Mouse (Mus musculus) neural tube, embryonic 12.5 days (tissue): ENCODE data around the gene Pvr. TPM values are rescaled to one million over a fixed set of nuclear protein-coding genes. Genes with fewer than 3 reads are reported as not detected.

Experiments used
- ATAC-seq: fragments of 200-750 bp; cut with Nextera tagmentation; 2 replicates; pipeline ENCODE4 v1.8.0; 2017; ENCODE audit warnings: low read depth, mild to moderate bottlenecking, moderate TSS enrichment, moderate library complexity; ENCODE audit not compliant: low FRiP score
- H3K27ac ChIP-seq: fragments of 300-500 bp; sonication (generic); 2 replicates; pipeline ENCODE4 v1.5.1; 2016
- H3K27me3 ChIP-seq: fragments of 300-500 bp; sonication (generic); replicated peaks from 2 replicates; pipeline ENCODE4 v1.6.1; 2016; ENCODE audit warnings: mild to moderate bottlenecking
- H3K36me3 ChIP-seq: fragments of 300-500 bp; sonication (generic); 2 replicates; pipeline ENCODE4 v1.6.1; 2016; ENCODE audit warnings: mild to moderate bottlenecking
- H3K4me1 ChIP-seq: fragments of 300-500 bp; sonication (generic); 2 replicates; pipeline ENCODE4 v1.6.1; 2016
- H3K4me2 ChIP-seq: fragments of 300-500 bp; sonication (generic); replicated peaks from 2 replicates; pipeline ENCODE4 v1.6.1; 2016; ENCODE audit warnings: mild to moderate bottlenecking
- H3K4me3 ChIP-seq: fragments of 300-500 bp; sonication (generic); 2 replicates; pipeline ENCODE4 v1.5.1; 2016
- H3K9ac ChIP-seq: fragments of 300-500 bp; sonication (generic); 2 replicates; pipeline ENCODE4 v1.6.1; 2016; ENCODE audit warnings: mild to moderate bottlenecking
- H3K9me3 ChIP-seq: fragments of 300-500 bp; sonication (generic); 2 replicates; pipeline ENCODE4 v1.6.1; 2016; ENCODE audit warnings: mild to moderate bottlenecking
- WGBS: fragments of 180-500 bp; shearing (Covaris S2); methylation state at CpG from one replicate; pipeline ENCODE4 v1.1.7; 2016; 5-methylcytosine and 5-hydroxymethylcytosine counted together
- polyA plus RNA-seq: library from polyadenylated mRNA; unstranded; fragments of >200 nt; fragmentation: Nextera tagmentation; extraction: Ambion mirVana; gene quantifications from 2 replicates; pipeline ENCODE4 v1.2.1, GENCODE M21; 2016

The Pvr gene
- polyA plus RNA-seq, 1 experiment from 2014 or later: 5.9 TPM

- no peaks in the 10 kb centered on the region for H3K36me3 ChIP-seq
- no peak overlapping the region for H3K4me3 ChIP-seq
- H3K9me3 ChIP-seq: no peaks in the 10 kb centered on the region
- no peak overlapping the region for H3K9ac ChIP-seq
- no peaks in the 10 kb centered on the region for H3K4me1 ChIP-seq
- no peak for ATAC-seq
- no peaks in the 10 kb centered on the region for H3K27me3 ChIP-seq
- H3K4me2 ChIP-seq: no peak overlapping the region
- WGBS: 81% methylated on average over 12 of the region's 12 CpGs
- H3K27ac ChIP-seq: no peak overlapping the region
Measured at GRCm38 (mm10) chr7:19948956-19949355, 28.0 kb upstream of the Pvr start.

GRCm38 (mm10) chr7:19945821-19946515 lies 25.0 kb upstream of the Pvr start:
- H3K27ac ChIP-seq: no peak overlapping the region
- no peak for ATAC-seq
- no peaks in the 10 kb centered on the region for H3K27me3 ChIP-seq
- no peak overlapping the region for H3K9ac ChIP-seq
- WGBS: 86% methylated on average over 13 of the region's 13 CpGs
- H3K9me3 ChIP-seq: no peaks in the 10 kb centered on the region
- H3K4me1 ChIP-seq: no peaks in the 10 kb centered on the region
- no peaks in the 10 kb centered on the region for H3K36me3 ChIP-seq
- no peak overlapping the region for H3K4me3 ChIP-seq
- H3K4me2 ChIP-seq: no peak overlapping the region

- Histone ChIP-seq H3K4me3 (no peak overlapping the region), H3K4me2 (no peak overlapping the region), H3K4me1 (no peaks in the 10 kb centered on the region), H3K27me3 (no peaks in the 10 kb centered on the region), H3K9me3 (no peaks in the 10 kb centered on the region), H3K36me3 (no peaks in the 10 kb centered on the region), H3K27ac (no peak overlapping the region), H3K9ac (no peak overlapping the region)
- ATAC-seq: no peak
- WGBS: 90% methylated on average over 5 of the region's 5 CpGs
Measured at GRCm38 (mm10) chr7:19945201-19945600, 24.2 kb upstream of the Pvr start.

GRCm38 (mm10) chr7:19944709-19945108 lies 23.7 kb upstream of the Pvr start:
- H3K9ac ChIP-seq: no peak overlapping the region
- no peak overlapping the region for H3K27ac ChIP-seq
- no peak overlapping the region for H3K4me3 ChIP-seq
- no peaks in the 10 kb centered on the region for H3K27me3 ChIP-seq
- 89% methylated on average over 8 of the region's 8 CpGs for WGBS
- H3K4me2 ChIP-seq: no peak overlapping the region
- H3K36me3 ChIP-seq: no peaks in the 10 kb centered on the region
- no peak for ATAC-seq
- H3K9me3 ChIP-seq: no peaks in the 10 kb centered on the region
- no peaks in the 10 kb centered on the region for H3K4me1 ChIP-seq

- Histone ChIP-seq H3K4me3 (no peak overlapping the region), H3K36me3 (no peaks in the 10 kb centered on the region), H3K27me3 (no peaks in the 10 kb centered on the region), H3K4me1 (no peaks in the 10 kb centered on the region), H3K4me2 (no peak overlapping the region), H3K9ac (no peak overlapping the region), H3K27ac (no peak overlapping the region), H3K9me3 (no peaks in the 10 kb centered on the region)
- WGBS: 38% methylated on average over 6 of the region's 6 CpGs
- ATAC-seq: no peak
Measured at GRCm38 (mm10) chr7:19940256-19940655, 19.3 kb upstream of the Pvr start.

- Histone ChIP-seq H3K4me3 (no peak overlapping the region), H3K4me1 (no peaks in the 10 kb centered on the region), H3K36me3 (no peaks in the 10 kb centered on the region), H3K27ac (no peak overlapping the region), H3K4me2 (no peak overlapping the region), H3K9me3 (no peaks in the 10 kb centered on the region), H3K9ac (no peak overlapping the region), H3K27me3 (no peaks in the 10 kb centered on the region)
- 60% methylated on average over 12 of the region's 12 CpGs for WGBS
- no peak for ATAC-seq
Measured at GRCm38 (mm10) chr7:19939555-19940235, 18.7 kb upstream of the Pvr start.

- Histone ChIP-seq H3K36me3 (no peaks in the 10 kb centered on the region), H3K9me3 (no peaks in the 10 kb centered on the region), H3K9ac (no peak overlapping the region), H3K27me3 (no peaks in the 10 kb centered on the region), H3K4me3 (no peak overlapping the region), H3K4me2 (no peak overlapping the region), H3K27ac (no peak overlapping the region), H3K4me1 (peaks cover 5% of the 10 kb centered on the region; the same call in 1 of the 2 replicates)
- no peak for ATAC-seq
- WGBS: 86% methylated on average over 11 of the region's 11 CpGs
Measured at GRCm38 (mm10) chr7:19937229-19937821, 16.4 kb upstream of the Pvr start.

GRCm38 (mm10) chr7:19935961-19936360 lies 15.0 kb upstream of the Pvr start:
- 82% methylated on average over 6 of the region's 6 CpGs for WGBS
- Histone ChIP-seq H3K27me3 (no peaks in the 10 kb centered on the region), H3K9ac (no peak overlapping the region), H3K36me3 (no peaks in the 10 kb centered on the region), H3K9me3 (no peaks in the 10 kb centered on the region), H3K4me1 (peaks cover 5% of the 10 kb centered on the region; the same call in 1 of the 2 replicates), H3K4me2 (no peak overlapping the region), H3K27ac (no peak overlapping the region), H3K4me3 (no peak overlapping the region)
- ATAC-seq: no peak

- Histone ChIP-seq H3K36me3 (no peaks in the 10 kb centered on the region), H3K4me2 (no peak overlapping the region), H3K9me3 (no peaks in the 10 kb centered on the region), H3K4me3 (no peak overlapping the region), H3K27ac (no peak overlapping the region), H3K27me3 (no peaks in the 10 kb centered on the region), H3K9ac (no peak overlapping the region), H3K4me1 (peaks cover 5% of the 10 kb centered on the region; the same call in 1 of the 2 replicates)
- no peak for ATAC-seq
- WGBS: 77% methylated on average over 20 of the region's 20 CpGs
Measured at GRCm38 (mm10) chr7:19935171-19935751, 14.3 kb upstream of the Pvr start.

- no peak overlapping the region for H3K9ac ChIP-seq
Measured at GRCm38 (mm10) chr7:19932877-19933809, 12.2 kb upstream of the Pvr start.

GRCm38 (mm10) chr7:19932133-19932876 lies 11.3 kb upstream of the Pvr start:
- no peaks in the 10 kb centered on the region for H3K36me3 ChIP-seq
- H3K4me1 ChIP-seq: peaks cover 5% of the 10 kb centered on the region; the same call in 1 of the 2 replicates
- ATAC-seq: peak; percentile 48; the same call in 1 of the 2 replicates
- H3K4me2 ChIP-seq: peak overlapping the region; percentile 48
- H3K9me3 ChIP-seq: no peaks in the 10 kb centered on the region
- H3K27me3 ChIP-seq: no peaks in the 10 kb centered on the region
- no peak overlapping the region for H3K27ac ChIP-seq
- WGBS: 34% methylated on average over 13 of the region's 13 CpGs
- no peak overlapping the region for H3K4me3 ChIP-seq
- H3K9ac ChIP-seq: no peak overlapping the region

More at GRCm38 (mm10) chr7:19932877-19933809, 12.2 kb upstream of the Pvr start:
- H3K4me1 ChIP-seq: peaks cover 5% of the 10 kb centered on the region; the same call in 1 of the 2 replicates
- ATAC-seq: peak; percentile 67
- peak overlapping the region; percentile 48 for H3K4me2 ChIP-seq
- no peaks in the 10 kb centered on the region for H3K36me3 ChIP-seq
- WGBS: 25% methylated on average over 20 of the region's 21 CpGs
- no peak overlapping the region for H3K4me3 ChIP-seq
- no peaks in the 10 kb centered on the region for H3K27me3 ChIP-seq
- no peaks in the 10 kb centered on the region for H3K9me3 ChIP-seq
- no peak overlapping the region for H3K27ac ChIP-seq
